Mouse (Mus musculus) cerebellum, adult 2 months (tissue): ENCODE results near the gene Fmc1.

Experiments used
- CTCF ChIP-seq: fragments of 200-500 bp; IDR thresholded peaks from 2 replicates; pipeline ENCODE4 v1.5.1; 2011; ENCODE audit warnings: low read depth, mild to moderate bottlenecking, control low read depth, low read length, moderate library complexity, borderline replicate concordance; ENCODE audit not compliant: insufficient read depth
- POLR2A ChIP-seq: fragments of 200-500 bp; IDR thresholded peaks from 2 replicates; pipeline ENCODE4 v1.6.1; 2011; ENCODE audit warnings: low read length, control low read depth, borderline replicate concordance; ENCODE audit not compliant: insufficient read depth

GRCm38 (mm10) chr6:38535366-38535690 is 2.0 kb downstream of the Fmc1 start:
- TF ChIP-seq CTCF (no peak), POLR2A (no peak)
